Mouse (Mus musculus) E14TG2a.4 (cell line): Measurements from ENCODE around the gene Grcc10.

Experiments
- CTCF ChIP-seq: conservative IDR thresholded peaks from 2 replicates; pipeline ENCODE4 v1.5.1; 2014; ENCODE audit warnings: low read length
- NANOG ChIP-seq: IDR thresholded peaks from 2 replicates; pipeline ENCODE4 v1.6.1; 2014; ENCODE audit warnings: borderline replicate concordance, low read length, mixed read lengths
- POU5F1 ChIP-seq: IDR thresholded peaks from 2 replicates; pipeline ENCODE4 v1.6.1; 2014; ENCODE audit warnings: low read length, borderline replicate concordance

DNA sequence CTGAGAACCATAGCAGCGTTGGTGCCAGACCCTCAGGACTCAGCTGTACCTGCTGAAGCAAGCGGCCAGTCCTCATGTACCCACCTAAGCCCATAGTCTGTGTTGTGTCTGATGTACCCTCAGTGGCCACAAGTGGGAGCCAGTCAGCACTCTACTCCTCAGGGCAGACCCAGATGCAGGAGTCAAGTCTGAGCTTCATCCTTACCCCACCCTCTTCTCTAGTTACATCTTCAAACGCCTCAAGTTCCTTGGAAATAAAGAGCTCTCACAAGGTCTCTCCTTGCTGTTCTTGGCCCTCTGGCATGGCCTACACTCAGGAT lies 38.4 kb downstream of the Grcc10 start:
- peak; percentile 90 for TF ChIP-seq CTCF
- TF ChIP-seq NANOG, result no peak
- TF ChIP-seq POU5F1, result no peak
